Mouse (Mus musculus) forebrain, postnatal 0 days (tissue): Measurements from ENCODE around the gene Egln2. TPM values are rescaled to one million over a fixed set of nuclear protein-coding genes. Genes with fewer than 3 reads are reported as not detected.

ENCODE experiments used
- ATAC-seq: fragments of 200-750 bp; cut with Nextera tagmentation; 2 replicates; pipeline ENCODE4 v1.8.0; 2017; ENCODE audit warnings: mild to moderate bottlenecking, moderate library complexity
- DNase-seq: peaks from one replicate; pipeline ENCODE4 v3.0.0-alpha.2; 2015
- H3K27ac ChIP-seq: fragments of 300-500 bp; sonication (generic); 2 replicates; pipeline ENCODE4 v1.5.1; 2014; ENCODE audit warnings: low read depth, mild to moderate bottlenecking, antibody characterized with exemption, low read length, moderate library complexity, mixed read lengths
- H3K27me3 ChIP-seq: fragments of 300-500 bp; sonication (generic); 2 replicates; pipeline ENCODE4 v1.6.1; 2014; ENCODE audit warnings: mild to moderate bottlenecking, low read length, mixed read lengths; ENCODE audit not compliant: insufficient read depth
- H3K36me3 ChIP-seq: fragments of 300-500 bp; sonication (generic); 2 replicates; pipeline ENCODE4 v1.6.1; 2014; ENCODE audit warnings: mild to moderate bottlenecking, moderate library complexity; ENCODE audit not compliant: insufficient read depth
- H3K4me1 ChIP-seq: fragments of 300-500 bp; sonication (generic); 2 replicates; pipeline ENCODE4 v1.6.1; 2014; ENCODE audit warnings: antibody characterized with exemption; ENCODE audit not compliant: insufficient read depth
- H3K4me2 ChIP-seq: fragments of 300-500 bp; sonication (generic); 2 replicates; pipeline ENCODE4 v1.6.1; 2014; ENCODE audit warnings: low read depth, mild to moderate bottlenecking, moderate library complexity
- H3K4me3 ChIP-seq: fragments of 300-500 bp; sonication (generic); 2 replicates; pipeline ENCODE4 v1.5.1; 2014; ENCODE audit warnings: low read depth, low read length, mixed read lengths
- H3K9ac ChIP-seq: fragments of 300-500 bp; sonication (generic); 2 replicates; pipeline ENCODE4 v1.6.1; 2014; ENCODE audit warnings: mild to moderate bottlenecking
- H3K9me3 ChIP-seq: fragments of 300-500 bp; sonication (generic); 2 replicates; pipeline ENCODE4 v1.6.1; 2016; ENCODE audit warnings: low read length
- CTCF ChIP-seq: sonication (generic); IDR thresholded peaks from 2 replicates; pipeline ENCODE4 v1.5.1; 2016; ENCODE audit warnings: antibody characterized with exemption, control low read depth, low read depth
- WGBS: fragments of 180-500 bp; shearing (Covaris S2); extraction: QIAGEN DNeasy Blood & Tissue Kit; methylation state at CpG from one replicate; pipeline ENCODE4 v1.1.7; 2014; 5-methylcytosine and 5-hydroxymethylcytosine counted together
- polyA plus RNA-seq: library from polyadenylated mRNA; unstranded; fragments of >200 nt; fragmentation: Nextera tagmentation; extraction: Ambion mirVana; gene quantifications from 2 replicates; pipeline ENCODE4 v1.2.1, GENCODE M21; 2015
- total RNA-seq: library from RNA; depleted of rRNA; stranded (reverse); fragments of >200 nt; gene quantifications from 2 replicates; pipeline ENCODE4 v1.2.3, GENCODE M21; 2014

The Egln2 gene
- total and polyA plus RNA-seq, 2 experiments from 2014 or later = 88.3 to 112 TPM

GRCm38 (mm10) chr7:27195681-27196611, 29.3 kb upstream of the Egln2 start, which contains the start of the genes BC024978 and Snrpa:
BC024978 (plus strand) TSS chr7:27195781.
Snrpa (minus strand) TSS chr7:27196271.
- WGBS = 1% methylated on average over 64 of the region's 64 CpGs
- Histone ChIP-seq H3K4me2 (peak within 1 kb of the TSS; percentile 85), H3K9me3 (no peaks in the 10 kb centered on the region), H3K9ac (peak within 1 kb of the TSS; percentile 73), H3K27me3 (no peaks in the 10 kb centered on the region), H3K36me3 (peaks cover 25% of the 10 kb centered on the region), H3K4me1 (peaks cover 12% of the 10 kb centered on the region), H3K4me3 (peak within 1 kb of the TSS; percentile 67), H3K27ac (peak within 1 kb of the TSS; percentile 97)
- DNase-seq = peak; percentile 98
- TF ChIP-seq CTCF = no peak
- ATAC-seq = peak; percentile 97

- H3K27me3 ChIP-seq = no peaks in the 10 kb centered on the region
- DNase-seq (no peak), ATAC-seq (no peak)
- H3K4me2 ChIP-seq = no peak overlapping the region; the same call in 1 of the 2 replicates
- WGBS = 91% methylated on average over 4 of the region's 4 CpGs
- TF ChIP-seq CTCF = no peak
- H3K9ac ChIP-seq = no peak overlapping the region
- no peaks in the 10 kb centered on the region for H3K9me3 ChIP-seq
- peaks cover 46% of the 10 kb centered on the region for H3K36me3 ChIP-seq
- no peak overlapping the region for H3K4me3 ChIP-seq
- H3K27ac ChIP-seq = no peak overlapping the region
- peaks cover 12% of the 10 kb centered on the region for H3K4me1 ChIP-seq
These were observed 27.1 kb upstream of the Egln2 start for GRCm38 (mm10) chr7:27193731-27194130.

- Histone ChIP-seq H3K9me3 (no peaks in the 10 kb centered on the region), H3K36me3 (peaks cover 59% of the 10 kb centered on the region), H3K4me3 (no peak overlapping the region), H3K27ac (no peak overlapping the region), H3K27me3 (no peaks in the 10 kb centered on the region), H3K4me2 (no peak overlapping the region), H3K4me1 (peaks cover 12% of the 10 kb centered on the region), H3K9ac (no peak overlapping the region)
- 89% methylated on average over 5 of the region's 5 CpGs for WGBS
- TF ChIP-seq CTCF = no peak
- DNase-seq = no peak
- no peak for ATAC-seq
These were observed 25.8 kb upstream of the Egln2 start for GRCm38 (mm10) chr7:27192434-27192833.

GRCm38 (mm10) chr7:27189271-27189931, 22.8 kb upstream of the Egln2 start:
- peak; percentile 35; the same call in 1 of the 2 replicates for TF ChIP-seq CTCF
- Histone ChIP-seq H3K27me3 (no peaks in the 10 kb centered on the region), H3K36me3 (peaks cover 86% of the 10 kb centered on the region), H3K9ac (no peak overlapping the region), H3K4me1 (peaks cover under 1% of the 10 kb centered on the region; the same call in 1 of the 2 replicates), H3K4me2 (no peak overlapping the region), H3K27ac (no peak overlapping the region), H3K4me3 (no peak overlapping the region), H3K9me3 (no peaks in the 10 kb centered on the region)
- WGBS = 97% methylated on average over 10 of the region's 10 CpGs
- no peak for ATAC-seq
- no peak for DNase-seq

- Histone ChIP-seq H3K9ac (no peak overlapping the region), H3K36me3 (peaks cover 65% of the 10 kb centered on the region), H3K4me2 (no peak overlapping the region), H3K9me3 (no peaks in the 10 kb centered on the region), H3K4me3 (no peak overlapping the region), H3K27ac (no peak overlapping the region), H3K27me3 (no peaks in the 10 kb centered on the region), H3K4me1 (no peaks in the 10 kb centered on the region)
- no peak for DNase-seq
- WGBS = 95% methylated on average over 5 of the region's 5 CpGs
- TF ChIP-seq CTCF = no peak
- no peak for ATAC-seq
These were observed 19.4 kb upstream of the Egln2 start for GRCm38 (mm10) chr7:27185986-27186385.

GRCm38 (mm10) chr7:27184964-27185363, 18.4 kb upstream of the Egln2 start:
- DNase-seq (peak; percentile 32), ATAC-seq (peak; percentile 36; the same call in 1 of the 2 replicates)
- Histone ChIP-seq H3K27me3 (no peaks in the 10 kb centered on the region), H3K36me3 (peaks cover 54% of the 10 kb centered on the region), H3K4me2 (no peak overlapping the region), H3K4me1 (no peaks in the 10 kb centered on the region), H3K9me3 (no peaks in the 10 kb centered on the region), H3K27ac (no peak overlapping the region), H3K9ac (no peak overlapping the region), H3K4me3 (no peak overlapping the region)
- 69% methylated on average over 3 of the region's 3 CpGs for WGBS
- TF ChIP-seq CTCF = peak; percentile 69
